Mouse (Mus musculus) small intestine, adult 2 months (tissue): ENCODE measurements around the gene Gm20388. TPM values are rescaled to one million over a fixed set of nuclear protein-coding genes. Genes with fewer than 3 reads are reported as not detected.

Source experiments
- H3K27ac ChIP-seq: fragments of 200-500 bp; 2 replicates; pipeline ENCODE4 v1.5.1; 2012; ENCODE audit warnings: low read depth, low read length, control low read depth, inconsistent platforms; ENCODE audit not compliant: insufficient read depth
- H3K27me3 ChIP-seq: fragments of 200-500 bp; 2 replicates; pipeline ENCODE4 v1.6.1; 2012; ENCODE audit warnings: mild to moderate bottlenecking, moderate library complexity, low read length, inconsistent platforms; ENCODE audit not compliant: control insufficient read depth, insufficient read depth
- H3K36me3 ChIP-seq: fragments of 200-500 bp; 2 replicates; pipeline ENCODE4 v1.6.1; 2012; ENCODE audit warnings: mild to moderate bottlenecking, low read length, control low read depth, inconsistent platforms; ENCODE audit not compliant: control insufficient read depth, insufficient read depth
- H3K4me1 ChIP-seq: fragments of 200-500 bp; 2 replicates; pipeline ENCODE4 v1.6.1; 2012; ENCODE audit warnings: low read length, inconsistent platforms, mixed read lengths; ENCODE audit not compliant: control insufficient read depth, insufficient read depth, insufficient read length
- H3K4me3 ChIP-seq: fragments of 200-500 bp; 2 replicates; pipeline ENCODE4 v1.5.1; 2012; ENCODE audit warnings: low read depth, mild to moderate bottlenecking, control low read depth, inconsistent platforms, low read length, moderate library complexity
- CTCF ChIP-seq: fragments of 200-500 bp; IDR thresholded peaks from 2 replicates; pipeline ENCODE4 v1.5.1; 2012; ENCODE audit warnings: low read depth, mild to moderate bottlenecking, control low read depth, inconsistent platforms, low read length, moderate library complexity, mixed read lengths; ENCODE audit not compliant: insufficient replicate concordance, insufficient read length; ENCODE audit errors: extremely low read depth
- POLR2A ChIP-seq: fragments of 200-500 bp; IDR thresholded peaks from 2 replicates; pipeline ENCODE4 v1.6.1; 2012; ENCODE audit warnings: low read depth, mild to moderate bottlenecking, control low read depth, inconsistent platforms, low read length, moderate library complexity
- WGBS: fragments of 180-500 bp; shearing (Covaris S2); methylation state at CpG from one replicate; pipeline ENCODE4 v1.1.7; 2018; 5-methylcytosine and 5-hydroxymethylcytosine counted together
- polyA plus RNA-seq: library from polyadenylated mRNA; depleted of rRNA; stranded (reverse); fragments of >200 nt; gene quantifications from 2 replicates; pipeline ENCODE4 v1.2.3, GENCODE M21; 2012

Gene Gm20388
- polyA plus RNA-seq, 1 experiment = 37.3 TPM

DNA sequence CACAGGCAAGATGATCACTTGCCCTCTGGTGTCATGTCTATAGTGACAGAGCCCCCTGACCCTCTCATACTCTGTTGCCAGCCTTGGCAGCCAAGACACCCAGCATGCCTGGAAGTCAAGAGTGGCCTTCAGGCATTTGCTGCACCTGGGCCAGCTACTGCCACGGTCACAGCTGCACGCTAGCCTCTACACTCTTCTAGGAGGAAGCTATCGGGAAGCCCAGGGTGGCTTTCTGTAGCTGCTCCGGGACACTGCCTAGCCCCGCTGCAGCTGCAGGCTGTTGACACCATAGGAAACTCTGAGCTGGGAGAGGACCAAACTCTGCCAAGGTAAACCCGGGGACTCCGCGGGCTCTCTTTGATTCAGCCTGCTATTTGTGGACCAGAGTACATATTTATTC, 2002.7 kb downstream of the Gm20388 start:
- Histone ChIP-seq H3K27me3 (no peaks in the 10 kb centered on the region), H3K36me3 (no peaks in the 10 kb centered on the region), H3K4me1 (no peaks in the 10 kb centered on the region), H3K4me3 (no peak overlapping the region), H3K27ac (no peak overlapping the region)
- WGBS = 32% methylated on average over 8 of the region's 8 CpGs
- TF ChIP-seq CTCF (no peak), POLR2A (no peak)

- Histone ChIP-seq H3K27me3 (no peaks in the 10 kb centered on the region), H3K4me1 (peaks cover 4% of the 10 kb centered on the region; the same call in 1 of the 2 replicates), H3K36me3 (no peaks in the 10 kb centered on the region), H3K27ac (no peak overlapping the region), H3K4me3 (no peak overlapping the region)
- 45% methylated on average over 4 of the region's 4 CpGs for WGBS
- TF ChIP-seq CTCF = no peak
- no peak for TF ChIP-seq POLR2A
Observed at GRCm38 (mm10) chr8:121919158-121919557, 2008.5 kb downstream of the Gm20388 start.

GRCm38 (mm10) chr8:121919731-121920130, 2009.1 kb downstream of the Gm20388 start:
- Histone ChIP-seq H3K4me1 (peaks cover 5% of the 10 kb centered on the region; the same call in 1 of the 2 replicates), H3K27me3 (no peaks in the 10 kb centered on the region)
- 28% methylated on average over 3 of the region's 3 CpGs for WGBS

GRCm38 (mm10) chr8:121921582-121921981, 2010.9 kb downstream of the Gm20388 start:
- H3K36me3 ChIP-seq = no peaks in the 10 kb centered on the region
- H3K4me1 ChIP-seq = peaks cover 5% of the 10 kb centered on the region; the same call in 1 of the 2 replicates
- no peak for TF ChIP-seq CTCF
- TF ChIP-seq POLR2A = no peak
- WGBS = 70% methylated on average over 8 of the region's 8 CpGs
- no peak overlapping the region for H3K4me3 ChIP-seq
- no peaks in the 10 kb centered on the region for H3K27me3 ChIP-seq
- no peak overlapping the region for H3K27ac ChIP-seq

More at GRCm38 (mm10) chr8:121919731-121920130, 2009.1 kb downstream of the Gm20388 start:
- no peak overlapping the region for H3K4me3 ChIP-seq
- H3K27ac ChIP-seq = no peak overlapping the region
- TF ChIP-seq CTCF (no peak), POLR2A (no peak)
- no peaks in the 10 kb centered on the region for H3K36me3 ChIP-seq

DNA sequence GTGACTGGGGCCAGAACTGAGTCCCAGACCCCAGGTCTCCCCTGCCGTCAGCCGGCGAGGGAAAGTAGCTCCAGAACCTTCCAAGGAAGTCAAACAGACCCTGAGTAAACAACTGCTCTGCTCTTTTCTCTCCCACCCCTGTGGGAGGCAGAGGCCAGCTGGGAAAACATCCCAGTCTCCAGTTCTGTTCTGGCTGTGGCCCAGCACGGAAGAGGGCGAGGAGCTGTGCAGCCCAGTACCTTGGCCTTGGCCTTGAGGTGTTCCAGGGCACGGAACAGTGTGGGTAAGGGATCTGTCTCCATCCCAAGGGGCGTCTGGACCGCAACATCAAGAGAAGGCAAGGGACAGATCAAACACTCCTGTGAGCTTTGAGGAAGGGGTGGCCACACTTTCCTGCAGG, 2011.5 kb downstream of the Gm20388 start:
- no peak overlapping the region for H3K27ac ChIP-seq
- TF ChIP-seq POLR2A = no peak
- no peak for TF ChIP-seq CTCF
- WGBS = 26% methylated on average over 8 of the region's 8 CpGs

GRCm38 (mm10) chr8:121924681-121925080, 2014.0 kb downstream of the Gm20388 start:
- Histone ChIP-seq H3K4me1 (peaks cover 5% of the 10 kb centered on the region; the same call in 1 of the 2 replicates), H3K27me3 (no peaks in the 10 kb centered on the region), H3K4me3 (no peak overlapping the region), H3K36me3 (no peaks in the 10 kb centered on the region), H3K27ac (no peak overlapping the region)
- 36% methylated on average over 5 of the region's 5 CpGs for WGBS
- TF ChIP-seq POLR2A (no peak), CTCF (no peak)

More for the DNA sequence above, 2011.5 kb downstream of the Gm20388 start:
- H3K4me3 ChIP-seq = no peak overlapping the region
- peaks cover 5% of the 10 kb centered on the region; the same call in 1 of the 2 replicates for H3K4me1 ChIP-seq
- H3K36me3 ChIP-seq = no peaks in the 10 kb centered on the region
- no peaks in the 10 kb centered on the region for H3K27me3 ChIP-seq

DNA sequence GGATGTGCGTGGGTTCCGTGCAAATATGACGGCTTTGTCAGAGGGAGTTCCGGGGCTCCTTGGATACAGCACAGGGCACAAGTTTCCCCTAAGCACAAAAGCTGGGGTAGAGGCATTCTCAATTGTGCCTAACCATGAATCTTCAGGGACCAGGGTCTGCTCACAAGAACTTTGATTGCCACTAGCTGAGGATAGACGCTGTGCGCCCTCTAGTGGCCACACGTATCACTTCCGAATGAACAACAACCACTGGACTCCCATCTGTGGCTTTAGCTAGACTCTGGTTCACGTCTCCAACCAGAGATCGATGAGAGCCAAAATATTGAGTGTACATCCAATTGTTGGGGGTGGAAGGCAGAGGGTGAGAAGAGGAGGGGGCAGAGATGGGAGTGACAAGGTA, 2015.0 kb downstream of the Gm20388 start:
- Histone ChIP-seq H3K27ac (no peak overlapping the region), H3K36me3 (no peaks in the 10 kb centered on the region), H3K4me1 (peaks cover 5% of the 10 kb centered on the region; the same call in 1 of the 2 replicates), H3K27me3 (no peaks in the 10 kb centered on the region), H3K4me3 (no peak overlapping the region)
- TF ChIP-seq CTCF (peak; percentile 89; the same call in 1 of the 2 replicates), POLR2A (no peak)
- WGBS = 26% methylated on average over 10 of the region's 10 CpGs
